Mouse (Mus musculus) cerebellum, adult 2 months (tissue): ENCODE measurements around the gene Zfp367.

Source experiments
- CTCF ChIP-seq: fragments of 200-500 bp; IDR thresholded peaks from 2 replicates; pipeline ENCODE4 v1.5.1; 2011; ENCODE audit warnings: low read depth, mild to moderate bottlenecking, control low read depth, low read length, moderate library complexity, borderline replicate concordance; ENCODE audit not compliant: insufficient read depth
- POLR2A ChIP-seq: fragments of 200-500 bp; IDR thresholded peaks from 2 replicates; pipeline ENCODE4 v1.6.1; 2011; ENCODE audit warnings: low read length, control low read depth, borderline replicate concordance; ENCODE audit not compliant: insufficient read depth

DNA sequence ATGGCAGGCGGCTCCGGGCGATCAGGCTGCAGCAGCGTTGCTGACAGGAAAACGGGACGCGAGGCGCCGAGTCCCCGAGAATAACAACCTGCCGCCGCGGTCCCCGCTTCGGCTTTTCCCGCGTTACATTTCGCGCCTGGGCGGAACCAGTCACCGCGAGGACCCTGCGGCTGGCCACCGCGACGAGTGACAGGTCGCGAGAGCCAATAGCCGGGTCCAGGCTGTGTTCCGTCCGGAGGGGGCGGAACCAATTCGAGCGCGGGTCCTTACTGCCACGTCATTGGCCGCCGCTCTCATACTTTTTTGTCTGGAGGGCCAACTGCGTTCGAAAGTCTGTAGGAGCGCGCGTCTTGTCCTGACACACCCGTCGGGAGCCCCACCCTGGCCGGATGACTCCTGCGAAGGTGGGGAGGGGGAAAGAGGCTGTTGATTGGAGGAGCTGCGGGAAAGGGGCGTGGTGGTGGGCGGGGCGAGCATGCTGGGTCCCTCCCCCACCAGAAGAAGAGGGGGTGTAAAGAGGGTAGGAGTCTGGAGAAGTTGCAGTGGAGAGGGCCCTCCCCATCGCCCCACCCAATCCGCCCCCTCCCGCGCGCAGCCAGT, at the start of gene Zfp367:
- no peak for TF ChIP-seq CTCF
- TF ChIP-seq POLR2A, result no peak
